Mouse (Mus musculus) embryonic fibroblast, embryonic 13.5 days (primary cell): Measurements from ENCODE around the gene Kcnh7. TPM values are rescaled to one million over a fixed set of nuclear protein-coding genes. Genes with fewer than 3 reads are reported as not detected.

Experiments used
- H3K27ac ChIP-seq: 2 replicates; pipeline ENCODE4 v1.5.1; 2012; ENCODE audit warnings: low read length, control low read depth, inconsistent platforms; ENCODE audit not compliant: insufficient read depth
- H3K4me1 ChIP-seq: 2 replicates; pipeline ENCODE4 v1.6.1; 2011; ENCODE audit warnings: low read length; ENCODE audit not compliant: control insufficient read depth, insufficient read depth
- H3K4me3 ChIP-seq: 2 replicates; pipeline ENCODE4 v1.5.1; 2011; ENCODE audit warnings: mild to moderate bottlenecking, control low read depth, low read length; ENCODE audit not compliant: insufficient read depth
- CTCF ChIP-seq: IDR thresholded peaks from 2 replicates; pipeline ENCODE4 v1.5.1; 2011; ENCODE audit warnings: mild to moderate bottlenecking, control low read depth, low read length, moderate library complexity, borderline replicate concordance; ENCODE audit not compliant: insufficient read depth
- POLR2A ChIP-seq: IDR thresholded peaks from 2 replicates; pipeline ENCODE4 v1.6.1; 2011; ENCODE audit warnings: low read depth, mild to moderate bottlenecking, control low read depth, low read length, moderate library complexity
- polyA plus RNA-seq: library from polyadenylated mRNA; stranded (reverse); fragments of >200 nt; gene quantifications from 2 replicates; pipeline ENCODE4 v1.2.4, GENCODE M21; 2011; ENCODE audit warnings: low read depth; ENCODE audit not compliant: missing spikeins, insufficient read length

The Kcnh7 gene
- polyA plus RNA-seq, 1 experiment: not detected

DNA sequence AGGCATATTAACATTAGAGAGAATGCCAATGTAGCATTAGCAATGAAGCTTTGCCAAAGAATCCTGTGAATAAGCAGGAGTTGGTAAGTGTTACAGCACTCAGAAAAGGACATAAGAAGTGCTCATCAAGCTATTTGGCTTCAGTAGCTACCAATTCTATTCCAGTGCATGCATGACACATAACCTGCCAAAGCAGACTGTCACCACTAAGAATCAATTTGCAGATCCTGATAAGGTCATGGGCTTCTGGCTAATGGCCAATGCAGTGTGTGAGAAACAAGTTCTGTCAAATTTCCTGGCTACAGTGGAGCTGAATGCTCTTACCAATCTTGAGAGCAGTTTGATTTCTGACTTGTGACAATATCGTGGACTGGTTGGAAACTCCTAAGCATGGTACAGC is 341.5 kb downstream of the Kcnh7 start:
- H3K4me3 ChIP-seq: no peak overlapping the region
- TF ChIP-seq POLR2A: no peak
- no peak for TF ChIP-seq CTCF
- no peak overlapping the region for H3K27ac ChIP-seq
- H3K4me1 ChIP-seq: no peaks in the 10 kb centered on the region; the same call in 1 of the 2 replicates

DNA sequence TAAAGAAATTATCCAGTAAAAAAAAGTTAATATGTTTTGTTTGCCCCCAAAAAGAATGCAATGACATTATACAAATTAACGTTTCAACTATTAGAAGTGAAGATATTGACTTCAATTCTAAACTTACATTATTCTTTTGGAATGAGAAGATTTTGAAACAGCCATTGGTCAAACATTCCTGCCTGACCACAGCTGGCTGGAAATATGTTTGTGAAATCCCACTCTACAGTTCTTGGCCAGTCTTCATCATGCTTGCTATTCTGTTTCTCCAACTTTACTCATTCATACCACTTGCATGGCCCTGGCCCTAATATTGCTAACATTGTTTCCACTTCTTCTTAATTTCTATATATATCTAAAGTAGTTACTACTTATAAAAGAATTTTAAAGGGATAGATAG is 349.8 kb downstream of the Kcnh7 start:
- peaks cover 6% of the 10 kb centered on the region for H3K4me1 ChIP-seq
- no peak overlapping the region; the same call in 1 of the 2 replicates for H3K27ac ChIP-seq
- no peak overlapping the region for H3K4me3 ChIP-seq
- TF ChIP-seq CTCF (no peak), POLR2A (no peak)

DNA sequence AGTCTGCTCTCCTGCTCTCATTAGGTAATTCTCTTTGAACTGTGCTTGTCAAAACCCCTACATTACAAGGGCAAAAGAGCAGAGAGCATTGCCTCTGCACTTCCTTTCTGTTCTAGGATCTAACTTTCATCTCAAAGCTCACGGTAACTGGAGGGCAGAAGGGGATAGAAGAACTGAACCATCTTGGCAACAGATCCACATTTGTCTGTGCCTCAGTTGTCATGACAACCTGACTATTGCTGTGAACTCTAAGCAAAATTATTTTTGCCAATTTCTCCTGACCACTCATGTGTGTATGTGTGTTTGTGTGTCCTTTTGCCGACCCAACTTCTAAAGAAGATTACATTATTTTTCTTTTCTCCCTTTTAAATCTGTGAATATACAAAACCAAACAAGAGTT is 364.9 kb downstream of the Kcnh7 start:
- H3K4me3 ChIP-seq: no peak overlapping the region
- TF ChIP-seq CTCF (no peak), POLR2A (no peak)
- H3K27ac ChIP-seq: no peak overlapping the region
- H3K4me1 ChIP-seq: no peaks in the 10 kb centered on the region

DNA sequence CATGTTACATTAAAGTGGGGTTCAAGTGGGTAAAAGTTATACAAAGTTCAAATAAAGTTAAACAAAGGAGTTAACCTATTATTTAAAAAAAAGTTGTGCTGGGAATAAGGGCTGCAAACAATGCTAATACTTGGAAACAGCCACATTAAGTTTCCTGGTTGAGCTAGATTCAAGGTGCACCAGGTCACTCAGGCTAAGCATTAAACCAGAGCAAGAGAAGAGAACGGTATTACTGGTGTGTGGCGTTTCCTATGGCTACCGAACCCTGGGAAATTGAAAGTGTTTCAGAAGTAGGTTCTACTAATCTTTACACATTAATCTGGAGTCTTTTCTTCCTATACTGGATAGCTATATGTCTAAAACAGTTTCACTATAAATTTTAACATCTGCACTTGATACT is 368.1 kb downstream of the Kcnh7 start:
- no peaks in the 10 kb centered on the region for H3K4me1 ChIP-seq
- TF ChIP-seq POLR2A (no peak), CTCF (no peak)
- no peak overlapping the region for H3K27ac ChIP-seq
- H3K4me3 ChIP-seq: no peak overlapping the region

DNA sequence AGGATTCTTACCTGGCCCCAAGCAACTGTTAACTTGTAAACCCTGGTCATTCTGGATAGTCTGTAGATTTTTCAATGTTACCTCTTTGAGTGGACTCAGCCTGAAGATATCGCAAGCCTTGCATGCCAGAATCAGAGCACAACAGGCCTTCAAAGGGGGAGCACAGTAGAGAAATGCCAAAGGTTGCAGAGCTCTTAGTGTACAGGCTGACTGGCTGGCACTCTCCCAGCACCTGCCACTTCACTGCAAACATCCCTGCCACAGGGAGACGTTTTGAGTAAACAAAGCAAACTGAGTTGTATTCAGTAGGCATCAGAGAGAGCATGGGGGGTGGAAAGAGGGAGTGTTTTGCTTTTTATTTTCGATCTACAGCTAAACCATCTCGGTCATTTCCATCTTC is 375.3 kb downstream of the Kcnh7 start:
- H3K27ac ChIP-seq: no peak overlapping the region
- no peaks in the 10 kb centered on the region; the same call in 1 of the 2 replicates for H3K4me1 ChIP-seq
- no peak for TF ChIP-seq POLR2A
- no peak for TF ChIP-seq CTCF

DNA sequence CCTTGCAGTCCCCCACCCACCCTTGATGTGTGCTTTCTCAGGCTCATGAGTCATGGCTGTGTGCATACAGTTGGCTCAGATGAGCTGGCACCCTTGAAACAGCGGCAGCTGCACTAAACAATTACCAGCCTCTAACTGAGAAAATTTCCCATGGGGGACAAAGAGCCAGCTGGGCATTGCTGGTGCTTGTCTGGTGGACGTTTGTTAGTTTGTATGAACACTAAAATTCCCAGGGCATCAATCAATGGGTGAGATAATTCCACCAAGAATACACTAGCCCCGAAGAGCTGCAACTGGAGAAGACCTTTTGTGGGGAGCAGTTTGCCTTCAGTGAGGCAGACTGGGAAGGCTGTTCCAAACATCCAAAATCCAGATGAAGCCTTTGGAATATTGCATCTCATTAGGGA is 376.6 kb downstream of the Kcnh7 start:
- no peak overlapping the region for H3K4me3 ChIP-seq
- no peak for TF ChIP-seq CTCF
- no peak for TF ChIP-seq POLR2A

More for the DNA sequence above, 375.3 kb downstream of the Kcnh7 start:
- H3K4me3 ChIP-seq: no peak overlapping the region

DNA sequence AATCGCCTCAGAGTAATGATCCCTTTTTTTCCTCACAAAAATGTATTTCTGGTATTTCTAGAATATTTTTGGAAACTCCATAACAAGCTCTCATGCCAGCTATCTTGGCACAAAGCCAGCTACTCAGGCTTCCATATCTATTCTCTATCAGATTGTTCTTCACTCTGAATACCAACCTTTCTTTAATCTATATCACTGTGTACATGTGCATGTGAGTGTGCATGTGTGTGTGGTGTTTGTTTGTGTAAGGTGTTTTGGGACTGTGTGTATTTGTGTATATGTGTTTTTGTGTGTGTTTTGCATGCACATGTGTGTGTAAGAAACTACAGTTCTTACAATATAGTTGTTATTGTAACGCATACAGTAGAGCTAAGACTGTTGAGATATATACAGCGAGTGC is 377.2 kb downstream of the Kcnh7 start:
- H3K4me1 ChIP-seq: no peaks in the 10 kb centered on the region; the same call in 1 of the 2 replicates
- no peak overlapping the region for H3K4me3 ChIP-seq
- H3K27ac ChIP-seq: no peak overlapping the region
- TF ChIP-seq POLR2A (no peak), CTCF (no peak)

More for the DNA sequence above, 376.6 kb downstream of the Kcnh7 start:
- no peak overlapping the region for H3K27ac ChIP-seq
- H3K4me1 ChIP-seq: no peaks in the 10 kb centered on the region; the same call in 1 of the 2 replicates

DNA sequence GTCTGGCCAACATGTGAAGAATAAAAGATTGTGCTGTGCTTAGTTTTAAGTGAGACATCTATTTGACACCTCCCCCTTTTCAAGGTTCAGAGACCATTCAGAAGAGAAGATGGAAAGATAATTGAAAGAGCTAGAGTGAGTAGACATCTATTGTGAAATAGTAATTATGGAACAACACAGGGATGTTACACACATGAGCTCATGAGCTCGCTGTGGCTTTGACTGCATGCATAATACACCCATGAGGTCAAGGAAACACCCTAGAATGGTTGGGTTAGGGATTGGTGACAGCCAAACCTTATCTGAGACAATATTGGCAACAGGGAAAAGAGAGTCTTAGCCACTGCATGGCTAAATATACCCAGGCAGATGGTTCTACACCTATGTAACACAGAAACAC is 380.1 kb downstream of the Kcnh7 start:
- Histone ChIP-seq H3K4me3 (no peak overlapping the region), H3K4me1 (no peaks in the 10 kb centered on the region; the same call in 1 of the 2 replicates), H3K27ac (no peak overlapping the region)
- no peak for TF ChIP-seq CTCF
- no peak for TF ChIP-seq POLR2A

DNA sequence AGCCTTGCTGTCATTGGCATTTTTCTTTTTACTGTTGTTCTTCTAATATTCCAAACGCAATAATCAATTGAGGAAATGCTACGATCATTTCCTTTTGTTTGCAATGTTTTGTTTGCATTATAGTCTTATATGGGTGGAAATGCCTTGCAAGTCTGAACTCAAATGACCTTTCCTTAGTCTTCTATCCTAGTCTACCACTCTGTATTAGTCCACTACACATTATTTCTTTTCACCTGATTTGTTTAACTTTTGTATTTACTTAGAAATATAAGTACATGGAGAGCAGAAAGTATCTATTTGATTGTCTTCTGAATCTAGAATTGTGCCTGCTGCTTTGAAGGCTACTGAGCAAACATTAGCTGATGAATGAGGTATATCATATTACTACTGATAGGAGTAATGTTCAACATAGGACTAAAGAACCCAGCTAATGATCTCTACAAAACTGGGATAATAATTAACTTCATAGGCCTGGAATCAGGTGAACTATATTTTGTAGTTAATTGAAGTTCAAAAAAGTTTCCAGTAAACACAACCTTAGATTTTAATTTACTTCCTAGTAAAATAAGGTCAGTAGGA is 399.5 kb downstream of the Kcnh7 start:
- TF ChIP-seq CTCF (no peak), POLR2A (no peak)
- H3K27ac ChIP-seq: no peak overlapping the region
- no peak overlapping the region for H3K4me3 ChIP-seq
- H3K4me1 ChIP-seq: no peaks in the 10 kb centered on the region

DNA sequence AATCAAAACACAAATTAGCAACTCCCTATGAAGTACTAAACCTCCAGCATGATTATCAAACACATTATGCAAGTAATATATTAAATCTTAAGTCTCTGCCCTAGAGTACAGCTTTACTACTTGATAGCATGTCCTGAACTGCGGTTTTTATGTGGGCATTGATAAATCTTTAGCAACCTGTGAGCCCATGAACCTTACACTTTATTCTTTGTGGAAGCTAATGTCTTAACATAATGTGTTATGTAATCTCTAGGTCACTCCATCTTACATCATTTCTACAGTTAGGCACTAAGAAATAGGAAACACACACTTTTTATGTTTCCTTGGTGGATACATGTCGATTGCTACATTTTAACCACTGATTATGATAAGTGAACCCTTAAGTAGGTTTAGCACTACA is 437.8 kb downstream of the Kcnh7 start:
- Histone ChIP-seq H3K4me3 (no peak overlapping the region), H3K4me1 (no peaks in the 10 kb centered on the region), H3K27ac (no peak overlapping the region)
- TF ChIP-seq CTCF (no peak), POLR2A (no peak)
